Mouse (Mus musculus) olfactory bulb, adult 2 months (tissue): ENCODE results near the gene Tmem17.

Source experiments
- CTCF ChIP-seq: fragments of 200-500 bp; IDR thresholded peaks from 2 replicates; pipeline ENCODE4 v1.5.1; 2012; ENCODE audit warnings: low read depth, mild to moderate bottlenecking, low read length, moderate library complexity; ENCODE audit not compliant: insufficient read depth
- POLR2A ChIP-seq: fragments of 200-500 bp; IDR thresholded peaks from 2 replicates; pipeline ENCODE4 v1.6.1; 2012; ENCODE audit warnings: mild to moderate bottlenecking, low read depth, low read length, moderate library complexity; ENCODE audit not compliant: insufficient read depth

DNA sequence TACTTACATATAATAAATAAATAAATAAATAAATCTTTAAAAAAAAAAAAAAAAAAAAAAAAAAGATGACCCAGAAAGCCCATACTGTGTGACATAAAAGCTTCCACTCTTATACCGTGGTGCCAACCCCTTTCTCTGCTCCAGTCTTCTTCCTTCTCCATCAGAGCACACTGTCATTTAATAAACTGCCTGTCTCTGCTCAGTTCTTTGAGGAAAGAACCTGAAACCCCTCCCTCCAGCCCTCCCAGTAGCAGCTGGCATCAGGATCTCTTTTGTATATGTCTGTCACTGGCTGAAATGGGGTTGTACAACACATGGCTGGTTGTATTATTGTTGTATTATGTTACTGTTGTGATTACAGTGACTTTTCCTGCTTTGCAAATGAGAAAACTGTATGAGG, 48.2 kb downstream of the Tmem17 start:
- TF ChIP-seq CTCF (no peak), POLR2A (no peak)
